Mouse (Mus musculus): ENCODE data around the gene Ccdc50. TPM values are rescaled to one million over a fixed set of nuclear protein-coding genes. Genes with fewer than 3 reads are reported as not detected.

The Ccdc50 gene
- polyA plus RNA-seq, 1 experiment, result 126 TPM

GRCm38 (mm10) chr16:27435034-27435433 lies 46.4 kb downstream of the Ccdc50 start:
- Histone ChIP-seq H3K4me1 (ENCODE audit: control insufficient read depth, insufficient read depth, low read length) (peaks cover 8% of the 10 kb centered on the region), H3K4me3 (ENCODE audit: insufficient read depth, low read length) (no peak overlapping the region), H3K27ac (ENCODE audit: insufficient read depth, low read depth, low read length) (peak overlapping the region; percentile 30; the same call in 1 of the 2 replicates)
- TF ChIP-seq POLR2A (IDR thresholded peaks at IDR 0.05; ENCODE audit: borderline replicate concordance, low read depth, low read length) (no peak), CTCF (IDR thresholded peaks at IDR 0.05; ENCODE audit: low read depth, low read length) (no peak)

- H3K4me1 ChIP-seq (ENCODE audit: control insufficient read depth, insufficient read depth, low read length), result no peaks in the 10 kb centered on the region
- H3K4me3 ChIP-seq (ENCODE audit: insufficient read depth, low read length), result no peak overlapping the region
- H3K27ac ChIP-seq (ENCODE audit: insufficient read depth, low read depth, low read length), result no peak overlapping the region
- TF ChIP-seq POLR2A (IDR thresholded peaks at IDR 0.05; ENCODE audit: borderline replicate concordance, low read depth, low read length) (no peak), CTCF (IDR thresholded peaks at IDR 0.05; ENCODE audit: low read depth, low read length) (no peak)
These were observed 55.3 kb downstream of the Ccdc50 start for GRCm38 (mm10) chr16:27443941-27444340.

GRCm38 (mm10) chr16:27449360-27449759 lies 60.7 kb downstream of the Ccdc50 start:
- Histone ChIP-seq H3K27ac (ENCODE audit: insufficient read depth, low read depth, low read length) (no peak overlapping the region), H3K4me1 (ENCODE audit: control insufficient read depth, insufficient read depth, low read length) (no peaks in the 10 kb centered on the region), H3K4me3 (ENCODE audit: insufficient read depth, low read length) (no peak overlapping the region)
- no peak for TF ChIP-seq CTCF (IDR thresholded peaks at IDR 0.05; ENCODE audit: low read depth, low read length)
- TF ChIP-seq POLR2A (IDR thresholded peaks at IDR 0.05; ENCODE audit: borderline replicate concordance, low read depth, low read length), result no peak

- Histone ChIP-seq H3K4me1 (ENCODE audit: control insufficient read depth, insufficient read depth, low read length) (no peaks in the 10 kb centered on the region), H3K4me3 (ENCODE audit: insufficient read depth, low read length) (no peak overlapping the region), H3K27ac (ENCODE audit: insufficient read depth, low read depth, low read length) (no peak overlapping the region)
- TF ChIP-seq CTCF (IDR thresholded peaks at IDR 0.05; ENCODE audit: low read depth, low read length) (no peak), POLR2A (IDR thresholded peaks at IDR 0.05; ENCODE audit: borderline replicate concordance, low read depth, low read length) (no peak)
These were observed 62.0 kb downstream of the Ccdc50 start for GRCm38 (mm10) chr16:27450655-27451054.

GRCm38 (mm10) chr16:27453396-27453795 lies 64.7 kb downstream of the Ccdc50 start:
- H3K4me3 ChIP-seq (ENCODE audit: insufficient read depth, low read length), result no peak overlapping the region
- H3K4me1 ChIP-seq (ENCODE audit: control insufficient read depth, insufficient read depth, low read length), result no peaks in the 10 kb centered on the region
- H3K27ac ChIP-seq (ENCODE audit: insufficient read depth, low read depth, low read length), result no peak overlapping the region
- TF ChIP-seq CTCF (IDR thresholded peaks at IDR 0.05; ENCODE audit: low read depth, low read length), result no peak
- no peak for TF ChIP-seq POLR2A (IDR thresholded peaks at IDR 0.05; ENCODE audit: borderline replicate concordance, low read depth, low read length)

- no peak overlapping the region for H3K27ac ChIP-seq (ENCODE audit: insufficient read depth, low read depth, low read length)
- TF ChIP-seq CTCF (IDR thresholded peaks at IDR 0.05; ENCODE audit: low read depth, low read length) (no peak), POLR2A (IDR thresholded peaks at IDR 0.05; ENCODE audit: borderline replicate concordance, low read depth, low read length) (no peak)
- H3K4me1 ChIP-seq (ENCODE audit: control insufficient read depth, insufficient read depth, low read length), result no peaks in the 10 kb centered on the region
- H3K4me3 ChIP-seq (ENCODE audit: insufficient read depth, low read length), result no peak overlapping the region
These were observed 65.2 kb downstream of the Ccdc50 start for GRCm38 (mm10) chr16:27453823-27454222.

- H3K4me1 ChIP-seq (ENCODE audit: control insufficient read depth, insufficient read depth, low read length), result no peaks in the 10 kb centered on the region
- TF ChIP-seq POLR2A (IDR thresholded peaks at IDR 0.05; ENCODE audit: borderline replicate concordance, low read depth, low read length) (no peak), CTCF (IDR thresholded peaks at IDR 0.05; ENCODE audit: low read depth, low read length) (peak; percentile 95)
- H3K27ac ChIP-seq (ENCODE audit: insufficient read depth, low read depth, low read length), result no peak overlapping the region
- no peak overlapping the region for H3K4me3 ChIP-seq (ENCODE audit: insufficient read depth, low read length)
These were observed 68.6 kb downstream of the Ccdc50 start for GRCm38 (mm10) chr16:27457273-27457672.

GRCm38 (mm10) chr16:27468731-27469130 lies 80.1 kb downstream of the Ccdc50 start:
- Histone ChIP-seq H3K4me1 (ENCODE audit: control insufficient read depth, insufficient read depth, low read length) (no peaks in the 10 kb centered on the region), H3K27ac (ENCODE audit: insufficient read depth, low read depth, low read length) (no peak overlapping the region), H3K4me3 (ENCODE audit: insufficient read depth, low read length) (no peak overlapping the region)
- TF ChIP-seq CTCF (IDR thresholded peaks at IDR 0.05; ENCODE audit: low read depth, low read length) (no peak), POLR2A (IDR thresholded peaks at IDR 0.05; ENCODE audit: borderline replicate concordance, low read depth, low read length) (no peak)

GRCm38 (mm10) chr16:27471389-27471788 lies 82.7 kb downstream of the Ccdc50 start:
- no peak for TF ChIP-seq CTCF (IDR thresholded peaks at IDR 0.05; ENCODE audit: low read depth, low read length)
- no peak for TF ChIP-seq POLR2A (IDR thresholded peaks at IDR 0.05; ENCODE audit: borderline replicate concordance, low read depth, low read length)
- Histone ChIP-seq H3K4me3 (ENCODE audit: insufficient read depth, low read length) (no peak overlapping the region), H3K27ac (ENCODE audit: insufficient read depth, low read depth, low read length) (no peak overlapping the region), H3K4me1 (ENCODE audit: control insufficient read depth, insufficient read depth, low read length) (no peaks in the 10 kb centered on the region)

GRCm38 (mm10) chr16:27483834-27484233 lies 95.2 kb downstream of the Ccdc50 start:
- Histone ChIP-seq H3K4me3 (ENCODE audit: insufficient read depth, low read length) (no peak overlapping the region), H3K27ac (ENCODE audit: insufficient read depth, low read depth, low read length) (no peak overlapping the region), H3K4me1 (ENCODE audit: control insufficient read depth, insufficient read depth, low read length) (no peaks in the 10 kb centered on the region)
- TF ChIP-seq POLR2A (IDR thresholded peaks at IDR 0.05; ENCODE audit: borderline replicate concordance, low read depth, low read length) (no peak), CTCF (IDR thresholded peaks at IDR 0.05; ENCODE audit: low read depth, low read length) (no peak)

Other genes with a start within 250 kb of the Ccdc50 start
- gene Ostn, start 81.4 kb upstream of the Ccdc50 start, polyA plus RNA-seq (2012; ENCODE audit: insufficient read depth, insufficient read length, missing spikeins), result not detected in 2 replicates
- gene Uts2b, start 18.6 kb upstream of the Ccdc50 start, polyA plus RNA-seq (2012; ENCODE audit: insufficient read depth, insufficient read length, missing spikeins), result not detected in 2 replicates